Mouse (Mus musculus) forebrain, postnatal 0 days (tissue): ENCODE measurements around the gene Prl8a6. TPM values are rescaled to one million over a fixed set of nuclear protein-coding genes. Genes with fewer than 3 reads are reported as not detected.
A peak's percentile ranks its signal among the peaks of the same experiment; 100 is the strongest.

Experiments used
- ATAC-seq: fragments of 200-750 bp; cut with Nextera tagmentation; 2 replicates; pipeline ENCODE4 v1.8.0; 2017; ENCODE audit warnings: mild to moderate bottlenecking, moderate library complexity
- DNase-seq: peaks from one replicate; pipeline ENCODE4 v3.0.0-alpha.2; 2015
- H3K27ac ChIP-seq: fragments of 300-500 bp; sonication (generic); 2 replicates; pipeline ENCODE4 v1.5.1; 2014; ENCODE audit warnings: low read depth, mild to moderate bottlenecking, antibody characterized with exemption, low read length, moderate library complexity, mixed read lengths
- H3K27me3 ChIP-seq: fragments of 300-500 bp; sonication (generic); 2 replicates; pipeline ENCODE4 v1.6.1; 2014; ENCODE audit warnings: mild to moderate bottlenecking, low read length, mixed read lengths; ENCODE audit not compliant: insufficient read depth
- H3K36me3 ChIP-seq: fragments of 300-500 bp; sonication (generic); 2 replicates; pipeline ENCODE4 v1.6.1; 2014; ENCODE audit warnings: mild to moderate bottlenecking, moderate library complexity; ENCODE audit not compliant: insufficient read depth
- H3K4me1 ChIP-seq: fragments of 300-500 bp; sonication (generic); 2 replicates; pipeline ENCODE4 v1.6.1; 2014; ENCODE audit warnings: antibody characterized with exemption; ENCODE audit not compliant: insufficient read depth
- H3K4me2 ChIP-seq: fragments of 300-500 bp; sonication (generic); 2 replicates; pipeline ENCODE4 v1.6.1; 2014; ENCODE audit warnings: low read depth, mild to moderate bottlenecking, moderate library complexity
- H3K4me3 ChIP-seq: fragments of 300-500 bp; sonication (generic); 2 replicates; pipeline ENCODE4 v1.5.1; 2014; ENCODE audit warnings: low read depth, low read length, mixed read lengths
- H3K9ac ChIP-seq: fragments of 300-500 bp; sonication (generic); 2 replicates; pipeline ENCODE4 v1.6.1; 2014; ENCODE audit warnings: mild to moderate bottlenecking
- H3K9me3 ChIP-seq: fragments of 300-500 bp; sonication (generic); 2 replicates; pipeline ENCODE4 v1.6.1; 2016; ENCODE audit warnings: low read length
- CTCF ChIP-seq: sonication (generic); IDR thresholded peaks from 2 replicates; pipeline ENCODE4 v1.5.1; 2016; ENCODE audit warnings: antibody characterized with exemption, control low read depth, low read depth
- WGBS: fragments of 180-500 bp; shearing (Covaris S2); extraction: QIAGEN DNeasy Blood & Tissue Kit; methylation state at CpG from one replicate; pipeline ENCODE4 v1.1.7; 2014; 5-methylcytosine and 5-hydroxymethylcytosine counted together
- polyA plus RNA-seq: library from polyadenylated mRNA; unstranded; fragments of >200 nt; fragmentation: Nextera tagmentation; extraction: Ambion mirVana; gene quantifications from 2 replicates; pipeline ENCODE4 v1.2.1, GENCODE M21; 2015
- total RNA-seq: library from RNA; depleted of rRNA; stranded (reverse); fragments of >200 nt; gene quantifications from 2 replicates; pipeline ENCODE4 v1.2.3, GENCODE M21; 2014; rRNA removed

Gene Prl8a6
- total RNA-seq (not detected in 2 replicates), polyA plus RNA-seq (not detected in 2 replicates)

- ATAC-seq = no peak
- TF ChIP-seq CTCF = no peak
- 84% methylated on average over 3 of the region's 3 CpGs for WGBS
- Histone ChIP-seq H3K9ac (no peak within 1 kb of the TSS), H3K27ac (no peak within 1 kb of the TSS), H3K27me3 (no peaks in the 10 kb centered on the region), H3K9me3 (no peaks in the 10 kb centered on the region), H3K36me3 (no peaks in the 10 kb centered on the region), H3K4me1 (no peaks in the 10 kb centered on the region), H3K4me2 (no peak within 1 kb of the TSS), H3K4me3 (no peak within 1 kb of the TSS)
- no peak for DNase-seq
Measured at GRCm38 (mm10) chr13:27438588-27438987, at the start of gene Prl8a6. TSS of gene Prl8a6 (minus strand) at chr13:27438688.

GRCm38 (mm10) chr13:27433159-27433558 lies 5.3 kb downstream of the Prl8a6 start:
- no peak overlapping the region for H3K27ac ChIP-seq
- H3K4me1 ChIP-seq = no peaks in the 10 kb centered on the region
- no peak for TF ChIP-seq CTCF
- 86% methylated on average over 1 of the region's 1 CpGs for WGBS
- no peak overlapping the region for H3K4me2 ChIP-seq
- DNase-seq (no peak), ATAC-seq (no peak)
- no peaks in the 10 kb centered on the region for H3K27me3 ChIP-seq
- no peak overlapping the region for H3K4me3 ChIP-seq
- no peaks in the 10 kb centered on the region for H3K36me3 ChIP-seq
- no peak overlapping the region for H3K9ac ChIP-seq
- no peaks in the 10 kb centered on the region for H3K9me3 ChIP-seq

GRCm38 (mm10) chr13:27413640-27414039 lies 24.8 kb downstream of the Prl8a6 start:
- TF ChIP-seq CTCF = no peak
- no peak for DNase-seq
- no peaks in the 10 kb centered on the region for H3K4me1 ChIP-seq
- ATAC-seq = no peak
- H3K36me3 ChIP-seq = no peaks in the 10 kb centered on the region
- H3K9ac ChIP-seq = no peak overlapping the region
- no peak overlapping the region for H3K4me2 ChIP-seq
- H3K9me3 ChIP-seq = no peaks in the 10 kb centered on the region
- no peaks in the 10 kb centered on the region for H3K27me3 ChIP-seq
- no peak overlapping the region for H3K27ac ChIP-seq
- H3K4me3 ChIP-seq = no peak overlapping the region

- DNase-seq = peak; percentile 35
- 77% methylated on average over 7 of the region's 7 CpGs for WGBS
- Histone ChIP-seq H3K9me3 (no peaks in the 10 kb centered on the region), H3K4me3 (no peak overlapping the region), H3K9ac (no peak overlapping the region), H3K4me2 (no peak overlapping the region), H3K27ac (no peak overlapping the region; the same call in 1 of the 2 replicates), H3K4me1 (no peaks in the 10 kb centered on the region), H3K36me3 (no peaks in the 10 kb centered on the region), H3K27me3 (no peaks in the 10 kb centered on the region)
- no peak for TF ChIP-seq CTCF
- ATAC-seq = peak; percentile 76
Measured at GRCm38 (mm10) chr13:27399061-27399724, 39.3 kb downstream of the Prl8a6 start.

- no peaks in the 10 kb centered on the region for H3K27me3 ChIP-seq
- no peak for ATAC-seq
- H3K36me3 ChIP-seq = no peaks in the 10 kb centered on the region
- no peak within 1 kb of the TSS for H3K4me3 ChIP-seq
- no peak for DNase-seq
- no peaks in the 10 kb centered on the region for H3K4me1 ChIP-seq
- H3K9me3 ChIP-seq = no peaks in the 10 kb centered on the region
- H3K27ac ChIP-seq = no peak within 1 kb of the TSS
- 92% methylated on average over 6 of the region's 6 CpGs for WGBS
- no peak for TF ChIP-seq CTCF
- H3K4me2 ChIP-seq = no peak within 1 kb of the TSS
- no peak within 1 kb of the TSS for H3K9ac ChIP-seq
Measured at GRCm38 (mm10) chr13:27390746-27391145, 47.7 kb downstream of the Prl8a6 start, which contains the start of gene Prl2b1. TSS of gene Prl2b1 (minus strand) at chr13:27390846.

Other genes with a start within 250 kb of the Prl8a6 start
- not detected in 2 replicates for gene Prl3c1, start 242.0 kb downstream of the Prl8a6 start, total RNA-seq
- not detected in 2 replicates for gene Prl3c1, start 242.0 kb downstream of the Prl8a6 start, polyA plus RNA-seq
- not detected in 2 replicates for gene Prl3b1, start 196.8 kb downstream of the Prl8a6 start, total RNA-seq
- gene Prl3b1, start 196.8 kb downstream of the Prl8a6 start, polyA plus RNA-seq = not detected in 2 replicates
- not detected in 2 replicates for gene Prl3a1, start 179.3 kb downstream of the Prl8a6 start, total RNA-seq
- gene Prl3a1, start 179.3 kb downstream of the Prl8a6 start, polyA plus RNA-seq = not detected in 2 replicates
- not detected in 2 replicates for gene Prl6a1, start 126.1 kb downstream of the Prl8a6 start, total RNA-seq
- gene Prl6a1, start 126.1 kb downstream of the Prl8a6 start, polyA plus RNA-seq = not detected in 2 replicates
- gene Prl8a2, start 93.0 kb downstream of the Prl8a6 start, total RNA-seq = not detected in 2 replicates
- not detected in 2 replicates for gene Prl8a2, start 93.0 kb downstream of the Prl8a6 start, polyA plus RNA-seq
- not detected in 2 replicates for gene Prl2b1, start 47.8 kb downstream of the Prl8a6 start, total RNA-seq
- not detected in 2 replicates for gene Prl2b1, start 47.8 kb downstream of the Prl8a6 start, polyA plus RNA-seq
- not detected in 2 replicates for gene Prl8a8, start 74.5 kb upstream of the Prl8a6 start, total RNA-seq
- not detected in 2 replicates for gene Prl8a8, start 74.5 kb upstream of the Prl8a6 start, polyA plus RNA-seq
- gene Prl8a9, start 125.9 kb upstream of the Prl8a6 start, total RNA-seq = not detected in 2 replicates
- not detected in 2 replicates for gene Prl8a9, start 125.9 kb upstream of the Prl8a6 start, polyA plus RNA-seq
- gene Prl8a1, start 143.5 kb upstream of the Prl8a6 start, total RNA-seq = not detected in 2 replicates
- not detected in 2 replicates for gene Prl8a1, start 143.5 kb upstream of the Prl8a6 start, polyA plus RNA-seq
- gene Prl7b1, start 171.9 kb upstream of the Prl8a6 start, total RNA-seq = not detected in 2 replicates
- gene Prl7b1, start 171.9 kb upstream of the Prl8a6 start, polyA plus RNA-seq = not detected in 2 replicates
- gene Prl7a1, start 203.8 kb upstream of the Prl8a6 start, total RNA-seq = not detected in 2 replicates
- gene Prl7a1, start 203.8 kb upstream of the Prl8a6 start, polyA plus RNA-seq = not detected in 2 replicates
- not detected in 2 replicates for gene Prl7a2, start 229.3 kb upstream of the Prl8a6 start, total RNA-seq
- gene Prl7a2, start 229.3 kb upstream of the Prl8a6 start, polyA plus RNA-seq = not detected in 2 replicates